Mouse (Mus musculus) forebrain, embryonic 10.5 days (tissue): ENCODE data around the gene Uvrag. TPM values are rescaled to one million over a fixed set of nuclear protein-coding genes. Genes with fewer than 3 reads are reported as not detected.
A peak's percentile ranks its signal among the peaks of the same experiment; 100 is the strongest.

Experiments used
- DNase-seq: peaks from one replicate; pipeline ENCODE4 v3.0.0-alpha.2; 2017; ENCODE audit warnings: low spot score; ENCODE audit errors: extremely low spot score
- H3K27ac ChIP-seq: fragments of 300-500 bp; sonication (generic); 2 replicates; pipeline ENCODE4 v1.5.1; 2016; ENCODE audit warnings: mild to moderate bottlenecking
- H3K27me3 ChIP-seq: fragments of 300-500 bp; sonication (generic); 2 replicates; pipeline ENCODE4 v1.6.1; 2016; ENCODE audit warnings: mild to moderate bottlenecking; ENCODE audit not compliant: poor library complexity, severe bottlenecking
- H3K36me3 ChIP-seq: fragments of 300-500 bp; sonication (generic); replicated peaks from 2 replicates; pipeline ENCODE4 v1.6.1; 2016; ENCODE audit warnings: mild to moderate bottlenecking, moderate library complexity
- H3K4me1 ChIP-seq: fragments of 300-500 bp; sonication (generic); 2 replicates; pipeline ENCODE4 v1.6.1; 2016
- H3K4me3 ChIP-seq: fragments of 300-500 bp; sonication (generic); 2 replicates; pipeline ENCODE4 v1.5.1; 2016; ENCODE audit warnings: mild to moderate bottlenecking, moderate library complexity
- H3K9me3 ChIP-seq: fragments of 300-500 bp; sonication (generic); 2 replicates; pipeline ENCODE4 v1.6.1; 2016; ENCODE audit warnings: mild to moderate bottlenecking, moderate library complexity
- WGBS: fragments of 180-500 bp; shearing (Covaris S2); methylation state at CpG from one replicate; pipeline ENCODE4 v1.1.7; 2016; 5-methylcytosine and 5-hydroxymethylcytosine counted together
- polyA plus RNA-seq: library from polyadenylated mRNA; unstranded; fragments of >200 nt; fragmentation: Nextera tagmentation; extraction: Ambion mirVana; gene quantifications from 2 replicates; pipeline ENCODE4 v1.2.1, GENCODE M21; 2016

Gene Uvrag
- polyA plus RNA-seq, 1 experiment from 2014 or later = 9.8 TPM

GRCm38 (mm10) chr7:98879176-98879575, 261.8 kb downstream of the Uvrag start:
- H3K36me3 ChIP-seq = no peaks in the 10 kb centered on the region
- H3K9me3 ChIP-seq = no peaks in the 10 kb centered on the region
- 84% methylated on average over 2 of the region's 2 CpGs for WGBS
- no peak overlapping the region for H3K27ac ChIP-seq
- H3K4me1 ChIP-seq = peaks cover 34% of the 10 kb centered on the region
- peaks cover 25% of the 10 kb centered on the region for H3K27me3 ChIP-seq
- no peak overlapping the region for H3K4me3 ChIP-seq
- DNase-seq = no peak

GRCm38 (mm10) chr7:98876119-98876518, 264.8 kb downstream of the Uvrag start:
- H3K4me3 ChIP-seq = no peak overlapping the region
- peaks cover 50% of the 10 kb centered on the region for H3K27me3 ChIP-seq
- H3K36me3 ChIP-seq = no peaks in the 10 kb centered on the region
- DNase-seq = peak; percentile 36
- H3K27ac ChIP-seq = peak overlapping the region; percentile 75
- peaks cover 35% of the 10 kb centered on the region for H3K4me1 ChIP-seq
- no peaks in the 10 kb centered on the region for H3K9me3 ChIP-seq
- 41% methylated on average over 13 of the region's 13 CpGs for WGBS

GRCm38 (mm10) chr7:98875390-98875990, 265.5 kb downstream of the Uvrag start:
- 28% methylated on average over 13 of the region's 13 CpGs for WGBS
- no peak overlapping the region for H3K4me3 ChIP-seq
- DNase-seq = no peak
- H3K4me1 ChIP-seq = peaks cover 42% of the 10 kb centered on the region
- H3K27me3 ChIP-seq = peaks cover 55% of the 10 kb centered on the region
- no peaks in the 10 kb centered on the region for H3K36me3 ChIP-seq
- H3K9me3 ChIP-seq = no peaks in the 10 kb centered on the region
- 0 out of 2 replicates have a peak overlapping the region, but pooled peaks have one; percentile 30 for H3K27ac ChIP-seq

- Histone ChIP-seq H3K27me3 (peaks cover 65% of the 10 kb centered on the region), H3K4me1 (peaks cover 50% of the 10 kb centered on the region), H3K4me3 (no peak overlapping the region), H3K36me3 (no peaks in the 10 kb centered on the region), H3K9me3 (no peaks in the 10 kb centered on the region), H3K27ac (no peak overlapping the region)
- WGBS = 72% methylated on average over 6 of the region's 6 CpGs
- no peak for DNase-seq
Observed at GRCm38 (mm10) chr7:98874411-98874951, 266.5 kb downstream of the Uvrag start.

- WGBS = 76% methylated on average over 12 of the region's 12 CpGs
- no peak for DNase-seq
- no peaks in the 10 kb centered on the region for H3K36me3 ChIP-seq
- H3K27me3 ChIP-seq = peaks cover 76% of the 10 kb centered on the region
- H3K9me3 ChIP-seq = no peaks in the 10 kb centered on the region
- peaks cover 56% of the 10 kb centered on the region for H3K4me1 ChIP-seq
- H3K27ac ChIP-seq = no peak overlapping the region
- H3K4me3 ChIP-seq = no peak overlapping the region
Observed at GRCm38 (mm10) chr7:98873316-98873715, 267.6 kb downstream of the Uvrag start.

GRCm38 (mm10) chr7:98871882-98872281, 269.1 kb downstream of the Uvrag start:
- DNase-seq = no peak
- H3K4me1 ChIP-seq = peaks cover 56% of the 10 kb centered on the region

GRCm38 (mm10) chr7:98870791-98871190, 270.1 kb downstream of the Uvrag start:
- Histone ChIP-seq H3K4me1 (peaks cover 45% of the 10 kb centered on the region), H3K27ac (peak overlapping the region; percentile 64), H3K27me3 (peaks cover 79% of the 10 kb centered on the region), H3K9me3 (no peaks in the 10 kb centered on the region), H3K36me3 (no peaks in the 10 kb centered on the region), H3K4me3 (no peak overlapping the region)
- WGBS = 28% methylated on average over 12 of the region's 12 CpGs
- peak; percentile 33 for DNase-seq

More at GRCm38 (mm10) chr7:98871882-98872281, 269.1 kb downstream of the Uvrag start:
- H3K27me3 ChIP-seq = peaks cover 83% of the 10 kb centered on the region
- no peaks in the 10 kb centered on the region for H3K36me3 ChIP-seq
- H3K27ac ChIP-seq = no peak overlapping the region
- no peaks in the 10 kb centered on the region for H3K9me3 ChIP-seq
- 87% methylated on average over 12 of the region's 12 CpGs for WGBS
- H3K4me3 ChIP-seq = no peak overlapping the region

GRCm38 (mm10) chr7:98869070-98869469, 271.9 kb downstream of the Uvrag start:
- Histone ChIP-seq H3K36me3 (no peaks in the 10 kb centered on the region), H3K27me3 (peaks cover 69% of the 10 kb centered on the region), H3K4me3 (no peak overlapping the region), H3K9me3 (no peaks in the 10 kb centered on the region), H3K4me1 (peaks cover 43% of the 10 kb centered on the region), H3K27ac (peak overlapping the region; percentile 21; the same call in 1 of the 2 replicates)
- WGBS = 56% methylated on average over 3 of the region's 3 CpGs
- no peak for DNase-seq

GRCm38 (mm10) chr7:98867794-98868150, 273.2 kb downstream of the Uvrag start:
- Histone ChIP-seq H3K27ac (no peak overlapping the region), H3K27me3 (peaks cover 66% of the 10 kb centered on the region), H3K9me3 (no peaks in the 10 kb centered on the region), H3K4me1 (peaks cover 48% of the 10 kb centered on the region), H3K36me3 (no peaks in the 10 kb centered on the region), H3K4me3 (no peak overlapping the region)
- WGBS = 85% methylated on average over 2 of the region's 2 CpGs
- DNase-seq = no peak

- Histone ChIP-seq H3K27me3 (peaks cover 60% of the 10 kb centered on the region), H3K36me3 (no peaks in the 10 kb centered on the region), H3K9me3 (no peaks in the 10 kb centered on the region), H3K4me3 (no peak overlapping the region), H3K27ac (no peak overlapping the region), H3K4me1 (peaks cover 48% of the 10 kb centered on the region)
- WGBS = 53% methylated on average over 12 of the region's 12 CpGs
- no peak for DNase-seq
Observed at GRCm38 (mm10) chr7:98867053-98867793, 273.7 kb downstream of the Uvrag start.

GRCm38 (mm10) chr7:98863969-98864718, 276.8 kb downstream of the Uvrag start:
- Histone ChIP-seq H3K9me3 (no peaks in the 10 kb centered on the region), H3K4me3 (no peak overlapping the region), H3K27me3 (peaks cover 31% of the 10 kb centered on the region), H3K27ac (peak overlapping the region; percentile 11; the same call in 1 of the 2 replicates), H3K4me1 (peaks cover 29% of the 10 kb centered on the region), H3K36me3 (no peaks in the 10 kb centered on the region)
- WGBS = 44% methylated on average over 9 of the region's 9 CpGs
- no peak for DNase-seq

GRCm38 (mm10) chr7:98862994-98863393, 277.9 kb downstream of the Uvrag start:
- H3K36me3 ChIP-seq = no peaks in the 10 kb centered on the region
- no peaks in the 10 kb centered on the region for H3K9me3 ChIP-seq
- no peak overlapping the region for H3K4me3 ChIP-seq
- H3K4me1 ChIP-seq = peaks cover 20% of the 10 kb centered on the region
- DNase-seq = no peak
- WGBS = 79% methylated on average over 5 of the region's 5 CpGs
- H3K27ac ChIP-seq = 0 out of 2 replicates have a peak overlapping the region, but pooled peaks have one; percentile 11
- peaks cover 20% of the 10 kb centered on the region for H3K27me3 ChIP-seq
